9 mouse cellular contexts compared by ENCODE assay signal in the genomic region with DNA sequence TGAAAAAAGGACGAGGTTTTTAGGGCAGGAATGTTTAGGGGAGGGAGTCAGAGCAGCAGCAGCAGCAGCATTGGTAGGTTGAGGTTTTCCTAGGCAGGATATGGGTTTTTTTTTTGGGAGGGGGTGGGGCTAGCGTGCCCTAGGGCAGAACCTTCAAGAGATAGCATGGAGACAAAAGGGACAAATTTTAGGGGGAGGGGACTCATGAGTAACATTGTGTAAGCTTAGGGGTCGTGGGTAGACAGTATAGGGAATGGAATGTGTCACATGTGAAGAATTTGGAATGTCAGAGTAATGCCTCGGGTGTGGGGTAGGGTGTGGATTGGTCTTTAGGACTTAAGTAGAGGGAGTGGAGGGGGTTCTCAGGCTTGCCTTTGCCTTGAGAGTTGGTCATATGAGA. TPM values are rescaled to one million over a fixed set of nuclear protein-coding genes. Genes with fewer than 3 reads are reported as not detected.
A peak's percentile ranks its signal among the peaks of the same experiment; 100 is the strongest.
DNase-seq lines count a peak whose midpoint lies in the region; ATAC-seq and TF ChIP-seq lines count a peak whose summit lies in the region.
"Had no signal": no experiment of that assay in that cellular context is flagged by ENCODE, and none has a peak within 500 bp of the region (broad histone marks: within the 10 kb centered on the region; RNA-seq: fewer than 3 reads in every experiment).

No protein-coding gene starts in this region.

- no peak overlapping the region for H3ac ChIP-seq in C2C12 (ENCODE audit: control insufficient read depth, insufficient read length, low read depth)

- H3K36me3 ChIP-seq in heart, embryonic 10.5 days = peaks cover 29% of the 10 kb centered on the region
- no peaks in the 10 kb centered on the region for H3K36me3 ChIP-seq in C2C12 (ENCODE audit: control insufficient read depth, insufficient read depth)
- peaks cover 22% of the 10 kb centered on the region for H3K36me3 ChIP-seq in forebrain, embryonic 10.5 days (replicated peaks)
- peaks cover 36% of the 10 kb centered on the region for H3K36me3 ChIP-seq in liver, embryonic 12.5 days

- peaks cover 3% of the 10 kb centered on the region; the same call in 1 of the 2 replicates for H3K4me1 ChIP-seq in heart, embryonic 10.5 days
- peaks cover 9% of the 10 kb centered on the region for H3K4me1 ChIP-seq in forebrain, embryonic 10.5 days
- H3K4me1 ChIP-seq in liver, embryonic 12.5 days = peaks cover 11% of the 10 kb centered on the region

- H3K27ac ChIP-seq in heart, embryonic 10.5 days = 0 out of 2 replicates have a peak overlapping the region, but pooled peaks have one; percentile 93
- no peak overlapping the region for H3K27ac ChIP-seq in forebrain, embryonic 10.5 days
- peak overlapping the region; percentile 85 for H3K27ac ChIP-seq in liver, embryonic 12.5 days

- peaks cover 8% of the 10 kb centered on the region for H3K79me2 ChIP-seq in C2C12 (ENCODE audit: control insufficient read depth, insufficient read depth)

- H3K79me3 ChIP-seq in C2C12 (ENCODE audit: low read depth) = no peaks in the 10 kb centered on the region

- no peak for TF ChIP-seq CTCF in C2C12 (IDR thresholded peaks at IDR 0.05; ENCODE audit: control insufficient read depth, insufficient read depth, insufficient read length)

- peak overlapping the region; percentile 70 for H3K4me3 ChIP-seq in heart, embryonic 10.5 days
- H3K4me3 ChIP-seq in C2C12 (ENCODE audit: insufficient read depth, poor library complexity, severe bottlenecking) = peak overlapping the region; percentile 41
- H3K4me3 ChIP-seq in forebrain, embryonic 10.5 days = peak overlapping the region; percentile 64
- peak overlapping the region; percentile 68 for H3K4me3 ChIP-seq in liver, embryonic 12.5 days

- DNase-seq in heart, embryonic 10.5 days (ENCODE audit: low spot score) = no peak
- DNase-seq in heart, postnatal 14 days = no peak
- no peak for DNase-seq in forebrain, embryonic 10.5 days (ENCODE audit: extremely low spot score, low spot score)
- DNase-seq in B cell, adult 2 months = no peak
- DNase-seq in right cerebral cortex, postnatal 10 days (ENCODE audit: low spot score in 2 of 2) = no peak
- no peak for DNase-seq in urinary bladder, adult 2 months (ENCODE audit: low spot score)

- peak overlapping the region; percentile 74 for H3K4me2 ChIP-seq in liver, embryonic 12.5 days

- intact Hi-C loops in heart, postnatal 14 days (cut with DNase I) = no loop called here

- peak overlapping the region; percentile 69 for H3K9ac ChIP-seq in liver, embryonic 12.5 days

- no peaks in the 10 kb centered on the region for H3K9me3 ChIP-seq in heart, embryonic 10.5 days
- H3K9me3 ChIP-seq in forebrain, embryonic 10.5 days = no peaks in the 10 kb centered on the region
- no peaks in the 10 kb centered on the region for H3K9me3 ChIP-seq in liver, embryonic 12.5 days (replicated peaks)

- H3K27me3 ChIP-seq in heart, embryonic 10.5 days (ENCODE audit: insufficient read depth, poor library complexity, severe bottlenecking) = no peaks in the 10 kb centered on the region
- H3K27me3 ChIP-seq in C2C12 (ENCODE audit: control insufficient read depth, insufficient read depth, insufficient read length) = no peaks in the 10 kb centered on the region
- H3K27me3 ChIP-seq in forebrain, embryonic 10.5 days (ENCODE audit: poor library complexity, severe bottlenecking) = no peaks in the 10 kb centered on the region
- H3K27me3 ChIP-seq in liver, embryonic 12.5 days (replicated peaks) = no peaks in the 10 kb centered on the region

- ATAC-seq in liver, embryonic 12.5 days = no peak

- 22% methylated on average over 4 of the region's 4 CpGs for WGBS in heart, embryonic 10.5 days
- WGBS in forebrain, embryonic 10.5 days = 26% methylated on average over 4 of the region's 4 CpGs
- WGBS in liver, embryonic 12.5 days (ENCODE audit: insufficient replicate concordance) = 16% methylated on average over 4 of the region's 4 CpGs

TF ChIP-seq in C2C12, 6 proteins besides CTCF, POLR2A, EP300 and RAD21:
- TF ChIP-seq MYOD1 (IDR thresholded peaks at IDR 0.05; ENCODE audit: control insufficient read depth, insufficient read length, low read depth) (no peak), MYOG (IDR thresholded peaks at IDR 0.05; ENCODE audit: control insufficient read depth, extremely low read depth, insufficient read length) (no peak), CEBPB (IDR thresholded peaks at IDR 0.05; ENCODE audit: low read depth) (no peak), USF1 (IDR thresholded peaks at IDR 0.05; ENCODE audit: low read depth) (no peak), MAX (IDR thresholded peaks at IDR 0.05) (no peak), FOSL1 (IDR thresholded peaks at IDR 0.05; ENCODE audit: insufficient read depth, low read length, poor library complexity, severe bottlenecking) (no peak)
TF ChIP-seq in C2C12: peak in this region for 0.

RNA-seq across cellular contexts. Expression of gene Gm45208, which starts 0.6 kb away (rescaled TPM):
- polyA plus RNA-seq in heart, embryonic 10.5 days (2016; fragmentation: Nextera tagmentation; extraction: Ambion mirVana) = 0.39 TPM in 1 of 2 replicates, not detected in the other
- not detected for total RNA-seq in heart, postnatal 14 days (2021)
- 0.22 TPM for polyA plus RNA-seq in C2C12 (2012; fragmentation: generic; extraction: Trizol)
- polyA plus RNA-seq in forebrain, embryonic 10.5 days (2016; fragmentation: Nextera tagmentation; extraction: Ambion mirVana) = 0.47 TPM in 1 of 2 replicates, not detected in the other
- not detected in 2 replicates for polyA plus RNA-seq in liver, embryonic 12.5 days (2016; fragmentation: Nextera tagmentation; extraction: Ambion mirVana)
- 0.44 TPM in 1 of 2 replicates, not detected in the other for polyA plus RNA-seq in urinary bladder, adult 2 months (2012; rRNA removed)
- total RNA-seq: gastrocnemius, postnatal 36 days had no signal

RNA-seq across cellular contexts. Expression of gene Praf2, which starts 5.5 kb away (rescaled TPM):
- 47.7 and 61.2 TPM in 2 replicates for polyA plus RNA-seq in heart, embryonic 10.5 days (2016; fragmentation: Nextera tagmentation; extraction: Ambion mirVana)
- 1 to 10 TPM; 7.0 to 8.0 TPM for total RNA-seq in heart, postnatal 14 days (2021)
- polyA plus RNA-seq in C2C12 (2012; fragmentation: generic; extraction: Trizol) = 93.9 TPM
- 76.5 and 78.4 TPM in 2 replicates for polyA plus RNA-seq in forebrain, embryonic 10.5 days (2016; fragmentation: Nextera tagmentation; extraction: Ambion mirVana)
- 13.0 and 13.4 TPM in 2 replicates for polyA plus RNA-seq in liver, embryonic 12.5 days (2016; fragmentation: Nextera tagmentation; extraction: Ambion mirVana)
- polyA plus RNA-seq in urinary bladder, adult 2 months (2012; rRNA removed) = 30.8 and 37.7 TPM in 2 replicates

RNA-seq across cellular contexts. Expression of gene Wdr45, which starts 8.6 kb away (rescaled TPM):
- polyA plus RNA-seq in heart, embryonic 10.5 days (2016; fragmentation: Nextera tagmentation; extraction: Ambion mirVana) = 21.0 and 21.5 TPM in 2 replicates
- total RNA-seq in heart, postnatal 14 days (2021) = 10 to 100 TPM; 28.8 to 38.3 TPM
- 18.4 TPM for polyA plus RNA-seq in C2C12 (2012; fragmentation: generic; extraction: Trizol)
- 16.3 and 20.0 TPM in 2 replicates for polyA plus RNA-seq in forebrain, embryonic 10.5 days (2016; fragmentation: Nextera tagmentation; extraction: Ambion mirVana)
- 14.6 and 15.6 TPM in 2 replicates for polyA plus RNA-seq in liver, embryonic 12.5 days (2016; fragmentation: Nextera tagmentation; extraction: Ambion mirVana)
- 48.8 and 56.1 TPM in 2 replicates for polyA plus RNA-seq in urinary bladder, adult 2 months (2012; rRNA removed)

RNA-seq across cellular contexts. Expression of gene Gpkow, which starts 25.8 kb away (rescaled TPM):
- 38.1 and 38.5 TPM in 2 replicates for polyA plus RNA-seq in heart, embryonic 10.5 days (2016; fragmentation: Nextera tagmentation; extraction: Ambion mirVana)
- total RNA-seq in heart, postnatal 14 days (2021) = 10 to 100 TPM; 21.4 to 21.5 TPM
- polyA plus RNA-seq in C2C12 (2012; fragmentation: generic; extraction: Trizol) = 15.7 TPM
- polyA plus RNA-seq in forebrain, embryonic 10.5 days (2016; fragmentation: Nextera tagmentation; extraction: Ambion mirVana) = 44.4 and 46.1 TPM in 2 replicates
- 18.9 and 20.8 TPM in 2 replicates for polyA plus RNA-seq in liver, embryonic 12.5 days (2016; fragmentation: Nextera tagmentation; extraction: Ambion mirVana)
- polyA plus RNA-seq in urinary bladder, adult 2 months (2012; rRNA removed) = 20.6 and 21.9 TPM in 2 replicates

RNA-seq across cellular contexts. Expression of gene Ccdc120, which starts 28.0 kb away (rescaled TPM):
- 8.6 and 11.7 TPM in 2 replicates for polyA plus RNA-seq in heart, embryonic 10.5 days (2016; fragmentation: Nextera tagmentation; extraction: Ambion mirVana)
- total RNA-seq in heart, postnatal 14 days (2021) = 1 to 10 TPM in 1 of 2 experiments, under 1 TPM in 1; 0.74 to 1.2 TPM
- polyA plus RNA-seq in C2C12 (2012; fragmentation: generic; extraction: Trizol) = 9.4 TPM
- 14.5 and 19.3 TPM in 2 replicates for polyA plus RNA-seq in forebrain, embryonic 10.5 days (2016; fragmentation: Nextera tagmentation; extraction: Ambion mirVana)
- 2.6 and 3.2 TPM in 2 replicates for polyA plus RNA-seq in liver, embryonic 12.5 days (2016; fragmentation: Nextera tagmentation; extraction: Ambion mirVana)
- polyA plus RNA-seq in urinary bladder, adult 2 months (2012; rRNA removed) = 16.9 and 17.2 TPM in 2 replicates
